ENCODE assay signal across 24 mouse cellular contexts in genomic region chr17:15406576-15406975, GRCm38 (mm10). TPM values are rescaled to one million over a fixed set of nuclear protein-coding genes. Genes with fewer than 3 reads are reported as not detected.
A peak's percentile ranks its signal among the peaks of the same experiment; 100 is the strongest.
DNase-seq lines count a peak whose midpoint lies in the region; ATAC-seq lines count a peak whose summit lies in the region.
"Had no signal": no experiment of that assay in that cellular context is flagged by ENCODE, and none has a peak within 500 bp of the region (broad histone marks: within the 10 kb centered on the region; RNA-seq: fewer than 3 reads in every experiment).

No protein-coding gene starts in this region.

- WGBS in midbrain, embryonic 10.5 days, result 91% methylated on average over 2 of the region's 2 CpGs
- 97% methylated on average over 2 of the region's 2 CpGs for WGBS in midbrain, embryonic 16.5 days

- H3K9ac ChIP-seq in midbrain, embryonic 16.5 days (ENCODE audit: low read depth, low read length), result no peak overlapping the region
- H3K9ac ChIP-seq: embryonic facial prominence, embryonic 12.5 days; forebrain, embryonic 13.5 days; forebrain, embryonic 15.5 days had no signal

- no peak overlapping the region for H3K27ac ChIP-seq in midbrain, embryonic 10.5 days (replicated peaks)
- H3K27ac ChIP-seq in midbrain, embryonic 16.5 days (ENCODE audit: low read length), result no peak overlapping the region
- H3K27ac ChIP-seq: embryonic facial prominence, embryonic 10.5 days; embryonic facial prominence, embryonic 12.5 days; forebrain, embryonic 13.5 days; forebrain, embryonic 15.5 days had no signal

- H3K27me3 ChIP-seq in midbrain, embryonic 10.5 days (ENCODE audit: low read depth, poor library complexity, severe bottlenecking), result no peaks in the 10 kb centered on the region
- no peaks in the 10 kb centered on the region for H3K27me3 ChIP-seq in midbrain, embryonic 16.5 days (ENCODE audit: control insufficient read depth, insufficient read depth, low read depth, low read length)
- H3K27me3 ChIP-seq: CH12.LX; embryonic facial prominence, embryonic 12.5 days; forebrain, embryonic 13.5 days; forebrain, embryonic 15.5 days; Patski had no signal

- ATAC-seq in midbrain, embryonic 16.5 days, result no peak
- ATAC-seq: activated CD4-positive, CD25-positive, alpha-beta regulatory T cell, adult 4 months; CD4-positive, CD25-positive, alpha-beta regulatory T cell, adult 4 months; forebrain, embryonic 13.5 days; forebrain, embryonic 15.5 days; Patski had no signal

- intact Hi-C loops in heart, postnatal 14 days (cut with DNase I), result no loop called here

- H3K9me3 ChIP-seq in midbrain, embryonic 10.5 days (replicated peaks), result no peaks in the 10 kb centered on the region
- no peaks in the 10 kb centered on the region for H3K9me3 ChIP-seq in midbrain, embryonic 16.5 days (replicated peaks; ENCODE audit: control insufficient read depth, low read length, poor library complexity, severe bottlenecking)
- H3K9me3 ChIP-seq: embryonic facial prominence, embryonic 10.5 days; embryonic facial prominence, embryonic 12.5 days; forebrain, embryonic 13.5 days; forebrain, embryonic 15.5 days; G1E had no signal

- no peaks in the 10 kb centered on the region for H3K4me1 ChIP-seq in midbrain, embryonic 10.5 days
- no peaks in the 10 kb centered on the region for H3K4me1 ChIP-seq in midbrain, embryonic 16.5 days (ENCODE audit: control insufficient read depth, insufficient read depth, low read length)
- H3K4me1 ChIP-seq: embryonic facial prominence, embryonic 10.5 days; embryonic facial prominence, embryonic 12.5 days; forebrain, embryonic 13.5 days; forebrain, embryonic 15.5 days had no signal

- H3K4me3 ChIP-seq in midbrain, embryonic 10.5 days, result no peak overlapping the region
- no peak overlapping the region for H3K4me3 ChIP-seq in midbrain, embryonic 16.5 days (ENCODE audit: low read depth, low read length)
- H3K4me3 ChIP-seq: embryonic facial prominence, embryonic 10.5 days; embryonic facial prominence, embryonic 12.5 days; forebrain, embryonic 13.5 days; forebrain, embryonic 15.5 days had no signal

- H3K4me2 ChIP-seq in midbrain, embryonic 16.5 days (ENCODE audit: low read length), result no peak overlapping the region
- H3K4me2 ChIP-seq: embryonic facial prominence, embryonic 12.5 days; forebrain, embryonic 13.5 days; forebrain, embryonic 15.5 days had no signal

- DNase-seq in heart, adult 11 months, result peak; percentile 51
- no peak for DNase-seq in heart, postnatal 14 days
- DNase-seq in midbrain, embryonic 10.5 days (ENCODE audit: low spot score), result peak; percentile 7
- peak; percentile 16 for DNase-seq in testis, postnatal 10 days (ENCODE audit: low spot score)
- no peak for DNase-seq in testis, postnatal 14 days (ENCODE audit: low spot score)
- DNase-seq: adrenal gland, adult 8-10 months; adrenal gland, postnatal 14 days; adrenal gland, postnatal 36 days; B cell, adult 2 months; cerebellum, adult 11-12 months; cerebellum, adult 2 months; cerebellum, adult 9-10 months; cerebellum, postnatal 10 days; cerebellum, postnatal 25 days had no signal

- peaks cover 100% of the 10 kb centered on the region for H3K36me3 ChIP-seq in midbrain, embryonic 10.5 days
- peaks cover 72% of the 10 kb centered on the region for H3K36me3 ChIP-seq in midbrain, embryonic 16.5 days (ENCODE audit: control insufficient read depth, insufficient read depth, low read length)

RNA-seq across cellular contexts. Expression of gene Fam120b, which starts 10.6 kb away (rescaled TPM):
- total RNA-seq in heart, postnatal 14 days (2021), result 10 to 100 TPM; 10.9 to 11.2 TPM
- polyA plus RNA-seq in midbrain, embryonic 10.5 days (2016; fragmentation: Nextera tagmentation; extraction: Ambion mirVana), result 27.4 and 34.7 TPM in 2 replicates
- 50.0 and 54.3 TPM in 2 replicates for polyA plus RNA-seq in midbrain, embryonic 16.5 days (2015; fragmentation: Nextera tagmentation; extraction: Ambion mirVana)

RNA-seq across cellular contexts. Expression of gene Dll1, which starts 29.9 kb away (rescaled TPM):
- total RNA-seq in heart, postnatal 14 days (2021), result 1 to 10 TPM; 7.9 to 9.0 TPM
- 68.1 and 80.9 TPM in 2 replicates for polyA plus RNA-seq in midbrain, embryonic 10.5 days (2016; fragmentation: Nextera tagmentation; extraction: Ambion mirVana)
- polyA plus RNA-seq in midbrain, embryonic 16.5 days (2015; fragmentation: Nextera tagmentation; extraction: Ambion mirVana), result 17.8 and 18.5 TPM in 2 replicates
- total RNA-seq: G1E had no signal
- polyA plus RNA-seq: G1E had no signal

Comparison
In these comparisons a context has a peak if more than half of its experiments do, and no peak if none do; other contexts are left out.
1. DNase-seq: peak in heart, adult 11 months (single experiment), midbrain, embryonic 10.5 days (single experiment) and testis, postnatal 10 days (single experiment); none in heart, postnatal 14 days (0 of 2) and testis, postnatal 14 days (single experiment).